In genomic region chr13:20090133-20090710, GRCm38 (mm10) we compare ENCODE assay signal across 8 mouse cellular contexts. TPM values are rescaled to one million over a fixed set of nuclear protein-coding genes. Genes with fewer than 3 reads are reported as not detected.
DNase-seq lines count a peak whose midpoint lies in the region; ATAC-seq lines count a peak whose summit lies in the region.

TSS of gene Elmo1 (plus strand) at chr13:20090596.

- 0 out of 2 replicates have a peak, but pooled peaks have one; percentile 36 for ATAC-seq in erythroid progenitor cell, adult 5-6 weeks (replicated peaks; ENCODE audit: low FRiP score, poor library complexity, severe bottlenecking)
- ATAC-seq in heart, embryonic 11.5 days (replicated peaks; ENCODE audit: insufficient number of reproducible peaks, low FRiP score, low TSS enrichment): peak; percentile 45; the same call in 1 of the 2 replicates
- ATAC-seq in kidney, embryonic 14.5 days (ENCODE audit: low FRiP score, low TSS enrichment): peak; percentile 83
- no peak for ATAC-seq in limb, embryonic 15.5 days (ENCODE audit: insufficient number of reproducible peaks, low FRiP score, low TSS enrichment, low read depth)
- ATAC-seq in midbrain, embryonic 15.5 days (replicated peaks): peak; percentile 85

- H3K9me3 ChIP-seq in heart, embryonic 11.5 days (replicated peaks; ENCODE audit: control insufficient read depth, low read length): no peaks in the 10 kb centered on the region
- H3K9me3 ChIP-seq in kidney, embryonic 14.5 days (ENCODE audit: control insufficient read depth, low read length): no peaks in the 10 kb centered on the region
- H3K9me3 ChIP-seq in limb, embryonic 15.5 days: no peaks in the 10 kb centered on the region
- H3K9me3 ChIP-seq in midbrain, embryonic 15.5 days: no peaks in the 10 kb centered on the region

- H3K36me3 ChIP-seq in heart, embryonic 11.5 days (ENCODE audit: control insufficient read depth, insufficient read depth, low read length): no peaks in the 10 kb centered on the region
- H3K36me3 ChIP-seq in kidney, embryonic 14.5 days (ENCODE audit: control insufficient read depth, insufficient read depth, low read length): no peaks in the 10 kb centered on the region
- no peaks in the 10 kb centered on the region for H3K36me3 ChIP-seq in limb, embryonic 15.5 days
- no peaks in the 10 kb centered on the region for H3K36me3 ChIP-seq in midbrain, embryonic 15.5 days (replicated peaks)

- DNase-seq in A20 (ENCODE audit: low read depth, low spot score): peak; percentile 93
- peak; percentile 82 for DNase-seq in brain, adult 2 months (ENCODE audit: low read depth, low spot score)
- DNase-seq in spleen, postnatal 36 days (ENCODE audit: low spot score in 2 of 2): peak; percentile 85 to 86

- H3K9ac ChIP-seq in heart, embryonic 11.5 days (ENCODE audit: low read depth, low read length): peak within 1 kb of the TSS; percentile 83
- H3K9ac ChIP-seq in kidney, embryonic 14.5 days (ENCODE audit: low read depth, low read length): peak within 1 kb of the TSS; percentile 70
- H3K9ac ChIP-seq in limb, embryonic 15.5 days: peak within 1 kb of the TSS; percentile 72
- peak within 1 kb of the TSS; percentile 61 for H3K9ac ChIP-seq in midbrain, embryonic 15.5 days

- under 1% methylated on average over 40 of the region's 49 CpGs for WGBS in heart, embryonic 11.5 days (ENCODE audit: insufficient replicate concordance)
- under 1% methylated on average over 39 of the region's 49 CpGs for WGBS in kidney, embryonic 14.5 days
- WGBS in limb, embryonic 15.5 days: under 1% methylated on average over 40 of the region's 49 CpGs
- 0% methylated on average over 49 of the region's 49 CpGs for WGBS in midbrain, embryonic 15.5 days

- peak within 1 kb of the TSS; percentile 63 for H3K27ac ChIP-seq in heart, embryonic 11.5 days (ENCODE audit: low read depth, low read length)
- peak within 1 kb of the TSS; percentile 69 for H3K27ac ChIP-seq in kidney, embryonic 14.5 days (ENCODE audit: low read depth, low read length)
- peak within 1 kb of the TSS; percentile 82 for H3K27ac ChIP-seq in limb, embryonic 15.5 days
- peak within 1 kb of the TSS; percentile 74 for H3K27ac ChIP-seq in midbrain, embryonic 15.5 days

- H3K27me3 ChIP-seq in heart, embryonic 11.5 days (ENCODE audit: control insufficient read depth, insufficient read depth, low read length): peaks cover 7% of the 10 kb centered on the region
- H3K27me3 ChIP-seq in kidney, embryonic 14.5 days (ENCODE audit: control insufficient read depth, insufficient read depth, low read length): peaks cover 11% of the 10 kb centered on the region; the same call in 1 of the 2 replicates
- peaks cover 6% of the 10 kb centered on the region; the same call in 1 of the 2 replicates for H3K27me3 ChIP-seq in limb, embryonic 15.5 days
- H3K27me3 ChIP-seq in midbrain, embryonic 15.5 days (replicated peaks): peaks cover 11% of the 10 kb centered on the region

- no peaks in the 10 kb centered on the region for H3K4me1 ChIP-seq in heart, embryonic 11.5 days (ENCODE audit: control insufficient read depth, insufficient read depth, low read length)
- no peaks in the 10 kb centered on the region for H3K4me1 ChIP-seq in kidney, embryonic 14.5 days (ENCODE audit: control insufficient read depth, insufficient read depth, low read length)
- peaks cover 21% of the 10 kb centered on the region for H3K4me1 ChIP-seq in limb, embryonic 15.5 days
- H3K4me1 ChIP-seq in midbrain, embryonic 15.5 days: peaks cover 13% of the 10 kb centered on the region

- H3K4me3 ChIP-seq in heart, embryonic 11.5 days (ENCODE audit: low read depth, low read length): peak within 1 kb of the TSS; percentile 80
- H3K4me3 ChIP-seq in kidney, embryonic 14.5 days (ENCODE audit: low read length): peak within 1 kb of the TSS; percentile 79
- peak within 1 kb of the TSS; percentile 66 for H3K4me3 ChIP-seq in limb, embryonic 15.5 days
- H3K4me3 ChIP-seq in midbrain, embryonic 15.5 days: peak within 1 kb of the TSS; percentile 73

- peak within 1 kb of the TSS; percentile 94 for H3K4me2 ChIP-seq in heart, embryonic 11.5 days
- H3K4me2 ChIP-seq in kidney, embryonic 14.5 days (replicated peaks; ENCODE audit: low read depth, low read length): peak within 1 kb of the TSS; percentile 98
- peak within 1 kb of the TSS; percentile 98 for H3K4me2 ChIP-seq in limb, embryonic 15.5 days
- peak within 1 kb of the TSS; percentile 97 for H3K4me2 ChIP-seq in midbrain, embryonic 15.5 days

RNA-seq across cellular contexts. Expression of gene Elmo1, which starts in this region (rescaled TPM):
- 20.5 and 20.9 TPM in 2 replicates for total RNA-seq in erythroid progenitor cell, adult 5-6 weeks (2015; ENCODE audit: low replicate concordance)
- total RNA-seq in erythroid progenitor cell, adult 5-6 weeks (2017; ENCODE audit: low replicate concordance): 5.7 and 9.6 TPM in 2 replicates
- polyA plus RNA-seq in heart, embryonic 11.5 days (2014; fragmentation: Nextera tagmentation; extraction: Ambion mirVana): 9.4 and 10.7 TPM in 2 replicates
- 7.9 and 15.4 TPM in 2 replicates for polyA plus RNA-seq in kidney, embryonic 14.5 days (2014; fragmentation: Nextera tagmentation; extraction: Ambion mirVana)
- 17.4 and 21.1 TPM in 2 replicates for polyA plus RNA-seq in limb, embryonic 15.5 days (2015; fragmentation: Nextera tagmentation; extraction: Ambion mirVana)
- polyA plus RNA-seq in midbrain, embryonic 15.5 days (2015; fragmentation: Nextera tagmentation; extraction: Ambion mirVana): 37.3 and 38.3 TPM in 2 replicates
